Comparison of ENCODE assay signal across 25 mouse cellular contexts in genomic region chr11:99067591-99067990, GRCm38 (mm10). TPM values are rescaled to one million over a fixed set of nuclear protein-coding genes. Genes with fewer than 3 reads are reported as not detected.
DNase-seq lines count a peak whose midpoint lies in the region; ATAC-seq and TF ChIP-seq lines count a peak whose summit lies in the region.
"Had no signal": no experiment of that assay in that cellular context is flagged by ENCODE, and none has a peak within 500 bp of the region (broad histone marks: within the 10 kb centered on the region; RNA-seq: fewer than 3 reads in every experiment).

No protein-coding gene starts in this region.

- no peak overlapping the region for H3K4me3 ChIP-seq in liver, adult 2 months (ENCODE audit: insufficient read depth, low read depth, low read length)
- H3K4me3 ChIP-seq in liver, embryonic 12.5 days: no peak overlapping the region
- H3K4me3 ChIP-seq in embryonic facial prominence, embryonic 10.5 days: no peak overlapping the region
- H3K4me3 ChIP-seq in limb, embryonic 12.5 days (replicated peaks): no peak overlapping the region
- H3K4me3 ChIP-seq: embryonic facial prominence, embryonic 13.5 days; embryonic facial prominence, embryonic 15.5 days; erythroblast, embryonic 14.5 days; forebrain, embryonic 10.5 days; forebrain, embryonic 12.5 days had no signal

- ATAC-seq in liver, embryonic 12.5 days: no peak
- ATAC-seq in limb, embryonic 12.5 days (ENCODE audit: insufficient number of reproducible peaks, insufficient read depth, low FRiP score, low TSS enrichment, low read depth): no peak
- ATAC-seq: activated CD4-positive, CD25-positive, alpha-beta regulatory T cell, adult 4 months; CD4-positive, CD25-positive, alpha-beta regulatory T cell, adult 4 months; forebrain, embryonic 14.5 days; forebrain, embryonic 16.5 days; Patski had no signal

- peak overlapping the region; percentile 9; the same call in 1 of the 2 replicates for H3K27ac ChIP-seq in liver, adult 2 months (replicated peaks; ENCODE audit: insufficient read depth, low read depth, low read length)
- no peak overlapping the region for H3K27ac ChIP-seq in liver, embryonic 12.5 days
- 0 out of 2 replicates have a peak overlapping the region, but pooled peaks have one; percentile 52 for H3K27ac ChIP-seq in embryonic facial prominence, embryonic 10.5 days (replicated peaks)
- H3K27ac ChIP-seq in limb, embryonic 12.5 days: 0 out of 2 replicates have a peak overlapping the region, but pooled peaks have one; percentile 35
- H3K27ac ChIP-seq: embryonic facial prominence, embryonic 13.5 days; embryonic facial prominence, embryonic 15.5 days; forebrain, embryonic 12.5 days had no signal

- peak; percentile 93 for DNase-seq in liver, adult 2 months (ENCODE audit: extremely low read depth, low read depth, low spot score)
- no peak for DNase-seq in embryonic facial prominence, embryonic 10.5 days (ENCODE audit: low spot score)
- DNase-seq in ovary, postnatal 14 days (ENCODE audit: low spot score): no peak
- DNase-seq: adrenal gland, adult 8-10 months; adrenal gland, postnatal 14 days; adrenal gland, postnatal 36 days; B cell, adult 2 months; cerebellum, adult 11-12 months; cerebellum, adult 2 months; cerebellum, adult 9-10 months; cerebellum, postnatal 10 days; cerebellum, postnatal 25 days had no signal

- no peaks in the 10 kb centered on the region for H3K27me3 ChIP-seq in liver, adult 2 months (ENCODE audit: control insufficient read depth, insufficient read depth, low read length)
- H3K27me3 ChIP-seq in liver, embryonic 12.5 days (replicated peaks): no peaks in the 10 kb centered on the region; the same call in 1 of the 2 replicates
- H3K27me3 ChIP-seq in embryonic facial prominence, embryonic 10.5 days (replicated peaks; ENCODE audit: low read depth, poor library complexity, severe bottlenecking): no peaks in the 10 kb centered on the region
- no peaks in the 10 kb centered on the region for H3K27me3 ChIP-seq in limb, embryonic 12.5 days
- H3K27me3 ChIP-seq: embryonic facial prominence, embryonic 13.5 days; embryonic facial prominence, embryonic 15.5 days; forebrain, embryonic 12.5 days; Patski had no signal

- H3K36me3 ChIP-seq in liver, adult 2 months (ENCODE audit: control insufficient read depth, insufficient read depth, low read length): no peaks in the 10 kb centered on the region
- H3K36me3 ChIP-seq in liver, embryonic 12.5 days: no peaks in the 10 kb centered on the region
- no peaks in the 10 kb centered on the region for H3K36me3 ChIP-seq in embryonic facial prominence, embryonic 10.5 days (replicated peaks)
- H3K36me3 ChIP-seq in limb, embryonic 12.5 days: no peaks in the 10 kb centered on the region
- H3K36me3 ChIP-seq: embryonic facial prominence, embryonic 13.5 days; embryonic facial prominence, embryonic 15.5 days; forebrain, embryonic 10.5 days; forebrain, embryonic 12.5 days; G1E had no signal

- H3K9me3 ChIP-seq in liver, embryonic 12.5 days (replicated peaks): no peaks in the 10 kb centered on the region
- no peaks in the 10 kb centered on the region for H3K9me3 ChIP-seq in embryonic facial prominence, embryonic 10.5 days
- H3K9me3 ChIP-seq in limb, embryonic 12.5 days: no peaks in the 10 kb centered on the region
- H3K9me3 ChIP-seq: embryonic facial prominence, embryonic 13.5 days; embryonic facial prominence, embryonic 15.5 days; forebrain, embryonic 10.5 days; forebrain, embryonic 12.5 days; G1E had no signal

- H3K4me1 ChIP-seq in liver, adult 2 months (ENCODE audit: control insufficient read depth, insufficient read depth, low read length): peaks cover 29% of the 10 kb centered on the region
- peaks cover 11% of the 10 kb centered on the region; the same call in 1 of the 2 replicates for H3K4me1 ChIP-seq in liver, embryonic 12.5 days
- H3K4me1 ChIP-seq in embryonic facial prominence, embryonic 10.5 days: peaks cover 68% of the 10 kb centered on the region
- H3K4me1 ChIP-seq in limb, embryonic 12.5 days (replicated peaks): peaks cover 57% of the 10 kb centered on the region

- no peak for TF ChIP-seq POLR2A in liver, adult 2 months (IDR thresholded peaks at IDR 0.05; ENCODE audit: extremely low read depth, insufficient read depth, low read length)

- 48% methylated on average over 8 of the region's 8 CpGs for WGBS in liver, adult 2 months
- 74% methylated on average over 8 of the region's 8 CpGs for WGBS in liver, embryonic 12.5 days (ENCODE audit: insufficient replicate concordance)
- WGBS in embryonic facial prominence, embryonic 10.5 days: 85% methylated on average over 8 of the region's 8 CpGs
- 64% methylated on average over 8 of the region's 8 CpGs for WGBS in limb, embryonic 12.5 days

- no peak for TF ChIP-seq CTCF in liver, adult 2 months (IDR thresholded peaks at IDR 0.05; ENCODE audit: low read depth, low read length)

- H3K4me2 ChIP-seq in liver, embryonic 12.5 days: no peak overlapping the region
- no peak overlapping the region for H3K4me2 ChIP-seq in limb, embryonic 12.5 days
- H3K4me2 ChIP-seq: embryonic facial prominence, embryonic 13.5 days; embryonic facial prominence, embryonic 15.5 days; forebrain, embryonic 12.5 days had no signal

- no peaks in the 10 kb centered on the region for H3K79me2 ChIP-seq in liver, adult 2 months (ENCODE audit: control insufficient read depth, insufficient read depth, low read length)

- H3K9ac ChIP-seq in liver, adult 2 months (ENCODE audit: low read depth, low read length): no peak overlapping the region
- H3K9ac ChIP-seq in liver, embryonic 12.5 days: no peak overlapping the region
- H3K9ac ChIP-seq in limb, embryonic 12.5 days (replicated peaks): no peak overlapping the region
- H3K9ac ChIP-seq: embryonic facial prominence, embryonic 13.5 days; embryonic facial prominence, embryonic 15.5 days; forebrain, embryonic 12.5 days had no signal

RNA-seq across cellular contexts. Expression of gene Tns4, which starts 21.5 kb away (rescaled TPM):
- total RNA-seq in liver, adult 2 months (2014; rRNA removed): 0.27 and 0.46 TPM in 2 replicates
- polyA plus RNA-seq in liver, adult 2 months (2012; rRNA removed): 0.27 and 1.2 TPM in 2 replicates
- 0.17 and 0.39 TPM in 2 replicates for polyA plus RNA-seq in liver, embryonic 12.5 days (2016; fragmentation: Nextera tagmentation; extraction: Ambion mirVana)
- 0.96 and 1.0 TPM in 2 replicates for polyA plus RNA-seq in embryonic facial prominence, embryonic 10.5 days (2016; fragmentation: Nextera tagmentation; extraction: Ambion mirVana)
- 0.65 and 0.73 TPM in 2 replicates for polyA plus RNA-seq in limb, embryonic 12.5 days (2016; fragmentation: Nextera tagmentation; extraction: Ambion mirVana)
- polyA plus RNA-seq: activated CD4-positive, CD25-positive, alpha-beta regulatory T cell, adult 4 months; erythroblast, embryonic 14.5 days; forebrain, embryonic 16.5 days; Patski had no signal

RNA-seq across cellular contexts. Expression of gene Igfbp4, which starts 26.5 kb away (rescaled TPM):
- 662 and 813 TPM in 2 replicates for total RNA-seq in liver, adult 2 months (2014; rRNA removed)
- polyA plus RNA-seq in liver, adult 2 months (2012; rRNA removed): 1,830 and 2,620 TPM in 2 replicates
- 236 TPM in 2 replicates for polyA plus RNA-seq in liver, embryonic 12.5 days (2016; fragmentation: Nextera tagmentation; extraction: Ambion mirVana)
- polyA plus RNA-seq in embryonic facial prominence, embryonic 10.5 days (2016; fragmentation: Nextera tagmentation; extraction: Ambion mirVana): 658 and 684 TPM in 2 replicates
- polyA plus RNA-seq in limb, embryonic 12.5 days (2016; fragmentation: Nextera tagmentation; extraction: Ambion mirVana): 1,037 and 1,115 TPM in 2 replicates

RNA-seq across cellular contexts. Expression of gene Top2a, which starts 43.6 kb away (rescaled TPM):
- total RNA-seq in liver, adult 2 months (2014; rRNA removed): 1.8 and 4.2 TPM in 2 replicates
- polyA plus RNA-seq in liver, adult 2 months (2012; rRNA removed): 0.22 and 0.31 TPM in 2 replicates
- 249 and 261 TPM in 2 replicates for polyA plus RNA-seq in liver, embryonic 12.5 days (2016; fragmentation: Nextera tagmentation; extraction: Ambion mirVana)
- polyA plus RNA-seq in embryonic facial prominence, embryonic 10.5 days (2016; fragmentation: Nextera tagmentation; extraction: Ambion mirVana): 332 and 336 TPM in 2 replicates
- polyA plus RNA-seq in limb, embryonic 12.5 days (2016; fragmentation: Nextera tagmentation; extraction: Ambion mirVana): 347 and 362 TPM in 2 replicates

Comparison
In these comparisons a context has a peak if more than half of its experiments do, and no peak if none do; other contexts are left out.
1. RNA of gene Top2a, which starts 43.6 kb away (polyA plus RNA-seq): 347 to 362 TPM in limb, embryonic 12.5 days, 332 to 336 TPM in embryonic facial prominence, embryonic 10.5 days and 249 to 261 TPM in liver, embryonic 12.5 days; 0.22 to 0.31 TPM in liver, adult 2 months; every median in the first group is over 100 times any median in the second.